Mouse (Mus musculus): ENCODE data around the gene Spr. TPM values are rescaled to one million over a fixed set of nuclear protein-coding genes. Genes with fewer than 3 reads are reported as not detected.

Gene Spr
- polyA plus RNA-seq, 1 experiment from 2014 or later = 33.4 TPM

GRCm38 (mm10) chr6:85105033-85105615 is 32.4 kb downstream of the Spr start:
- H3K4me2 ChIP-seq (replicated peaks) = no peak overlapping the region
- no peak overlapping the region for H3K4me3 ChIP-seq
- H3K27ac ChIP-seq (replicated peaks) = no peak overlapping the region
- H3K9me3 ChIP-seq = no peaks in the 10 kb centered on the region
- no peaks in the 10 kb centered on the region for H3K36me3 ChIP-seq
- H3K27me3 ChIP-seq = no peaks in the 10 kb centered on the region
- ATAC-seq (ENCODE audit: low FRiP score, low read depth) = no peak
- 89% methylated on average over 10 of the region's 10 CpGs for whole genome bisulfite sequencing
- no peak overlapping the region for H3K9ac ChIP-seq (replicated peaks)
- no peaks in the 10 kb centered on the region for H3K4me1 ChIP-seq

GRCm38 (mm10) chr6:85103321-85103720 is 34.2 kb downstream of the Spr start:
- Histone ChIP-seq H3K9ac (replicated peaks) (no peak overlapping the region), H3K27me3 (no peaks in the 10 kb centered on the region), H3K9me3 (no peaks in the 10 kb centered on the region), H3K4me3 (no peak overlapping the region), H3K27ac (replicated peaks) (no peak overlapping the region), H3K36me3 (no peaks in the 10 kb centered on the region), H3K4me2 (replicated peaks) (no peak overlapping the region), H3K4me1 (no peaks in the 10 kb centered on the region)
- WGBS = 86% methylated on average over 3 of the region's 3 CpGs
- no peak for ATAC-seq (ENCODE audit: low FRiP score, low read depth)

- Histone ChIP-seq H3K27me3 (no peaks in the 10 kb centered on the region), H3K36me3 (no peaks in the 10 kb centered on the region), H3K4me2 (replicated peaks) (no peak overlapping the region), H3K9ac (replicated peaks) (no peak overlapping the region), H3K4me1 (no peaks in the 10 kb centered on the region), H3K4me3 (no peak overlapping the region), H3K27ac (replicated peaks) (no peak overlapping the region), H3K9me3 (no peaks in the 10 kb centered on the region)
- ATAC-seq (ENCODE audit: low FRiP score, low read depth) = no peak
- 83% methylated on average over 2 of the region's 2 CpGs for WGBS
These were observed 41.1 kb downstream of the Spr start for GRCm38 (mm10) chr6:85096441-85096840.

GRCm38 (mm10) chr6:85087425-85087824 is 50.1 kb downstream of the Spr start:
- no peak for ATAC-seq (ENCODE audit: low FRiP score, low read depth)
- H3K4me1 ChIP-seq = no peaks in the 10 kb centered on the region
- no peak overlapping the region for H3K4me2 ChIP-seq (replicated peaks)
- H3K36me3 ChIP-seq = no peaks in the 10 kb centered on the region
- H3K9me3 ChIP-seq = no peaks in the 10 kb centered on the region
- WGBS = 80% methylated on average over 4 of the region's 4 CpGs
- no peak overlapping the region for H3K9ac ChIP-seq (replicated peaks)
- H3K4me3 ChIP-seq = no peak overlapping the region
- H3K27ac ChIP-seq (replicated peaks) = no peak overlapping the region
- no peaks in the 10 kb centered on the region for H3K27me3 ChIP-seq

GRCm38 (mm10) chr6:85086645-85087044 is 50.9 kb downstream of the Spr start:
- ATAC-seq (ENCODE audit: low FRiP score, low read depth) = no peak
- WGBS = 78% methylated on average over 3 of the region's 3 CpGs
- H3K27me3 ChIP-seq = no peaks in the 10 kb centered on the region
- H3K36me3 ChIP-seq = no peaks in the 10 kb centered on the region
- H3K4me3 ChIP-seq = no peak overlapping the region
- H3K4me2 ChIP-seq (replicated peaks) = no peak overlapping the region
- no peaks in the 10 kb centered on the region for H3K4me1 ChIP-seq
- H3K9ac ChIP-seq (replicated peaks) = no peak overlapping the region
- no peaks in the 10 kb centered on the region for H3K9me3 ChIP-seq
- no peak overlapping the region for H3K27ac ChIP-seq (replicated peaks)

Other genes with a start within 250 kb of the Spr start
- gene Exoc6b, start 68.3 kb downstream of the Spr start, polyA plus RNA-seq (2016; fragmentation: Nextera tagmentation; extraction: Ambion mirVana) = 47.7 and 48.9 TPM in 2 replicates
- 3.3 and 7.9 TPM in 2 replicates for gene Emx1, start 49.7 kb upstream of the Spr start, polyA plus RNA-seq (2016; fragmentation: Nextera tagmentation; extraction: Ambion mirVana)
- gene Sfxn5, start 195.7 kb upstream of the Spr start, polyA plus RNA-seq (2016; fragmentation: Nextera tagmentation; extraction: Ambion mirVana) = 8.2 and 9.5 TPM in 2 replicates
- gene Rab11fip5, start 236.9 kb upstream of the Spr start, polyA plus RNA-seq (2016; fragmentation: Nextera tagmentation; extraction: Ambion mirVana) = 9.7 and 10.1 TPM in 2 replicates